Mouse (Mus musculus): ENCODE results near the gene Cdh10. TPM values are rescaled to one million over a fixed set of nuclear protein-coding genes. Genes with fewer than 3 reads are reported as not detected.

Gene Cdh10
- 2.6 and 3.3 TPM in 2 replicates for polyA plus RNA-seq (2014; fragmentation: Nextera tagmentation; extraction: Ambion mirVana)

DNA sequence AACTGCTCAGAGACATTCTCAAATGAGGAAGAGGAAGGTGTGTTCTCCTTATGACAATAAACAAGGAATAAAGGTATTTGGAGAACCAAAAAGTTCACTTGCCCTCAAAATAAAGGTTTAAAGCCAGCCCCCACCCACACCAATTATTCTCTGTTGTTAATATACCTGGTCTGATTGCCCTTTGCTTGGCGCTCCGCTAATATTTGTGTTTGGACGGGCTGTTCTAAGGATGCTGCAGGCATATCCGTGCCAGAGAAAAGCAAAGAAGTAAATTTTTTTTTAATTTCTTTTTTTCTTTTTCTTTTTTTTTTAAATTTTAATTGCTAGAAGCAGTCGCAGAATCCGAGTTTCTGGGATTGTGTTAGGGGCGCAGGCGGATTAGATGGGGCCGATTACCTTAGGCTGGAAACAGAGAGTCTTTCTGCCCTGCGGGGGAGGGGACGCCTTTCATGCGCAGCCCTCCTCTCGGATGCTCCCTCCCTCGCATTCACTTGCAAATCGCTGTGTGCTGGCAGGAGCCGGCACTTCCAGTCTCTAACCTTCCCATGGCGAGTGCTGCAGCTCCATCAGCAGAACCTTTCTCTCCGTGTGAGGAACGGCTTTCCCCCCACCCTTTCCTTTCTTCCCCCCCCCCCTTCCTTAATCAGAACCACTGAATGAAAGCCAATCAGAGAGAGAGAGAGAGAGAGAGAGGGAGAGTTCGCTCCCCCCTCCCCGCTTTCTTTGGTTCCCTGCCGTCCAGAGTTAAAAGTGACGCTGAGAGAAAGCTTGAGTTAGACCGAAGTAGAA lies at the start of gene Cdh10:
TSS of gene Cdh10 (plus strand) at position 763 of the 789 bp plus-strand sequence.
- Histone ChIP-seq H3K36me3 (ENCODE audit: control insufficient read depth, insufficient read depth, low read length) (no peaks in the 10 kb centered on the region), H3K4me3 (ENCODE audit: low read depth, low read length) (peak within 1 kb of the TSS; percentile 39), H3K9me3 (ENCODE audit: control insufficient read depth, low read length) (no peaks in the 10 kb centered on the region), H3K27ac (ENCODE audit: low read depth) (no peak within 1 kb of the TSS), H3K27me3 (replicated peaks; ENCODE audit: control insufficient read depth, insufficient read depth, low read length) (no peaks in the 10 kb centered on the region), H3K4me1 (replicated peaks; ENCODE audit: control insufficient read depth, insufficient read depth, low read length) (no peaks in the 10 kb centered on the region), H3K9ac (ENCODE audit: low read length) (peak within 1 kb of the TSS; percentile 3), H3K4me2 (ENCODE audit: low read length) (peak within 1 kb of the TSS; percentile 54)
- ATAC-seq (replicated peaks; ENCODE audit: low FRiP score, low TSS enrichment, low read depth) (peak; percentile 71), DNase-seq (ENCODE audit: low spot score) (peak; percentile 66)
- 1% methylated on average over 24 of the region's 24 CpGs for WGBS

DNA sequence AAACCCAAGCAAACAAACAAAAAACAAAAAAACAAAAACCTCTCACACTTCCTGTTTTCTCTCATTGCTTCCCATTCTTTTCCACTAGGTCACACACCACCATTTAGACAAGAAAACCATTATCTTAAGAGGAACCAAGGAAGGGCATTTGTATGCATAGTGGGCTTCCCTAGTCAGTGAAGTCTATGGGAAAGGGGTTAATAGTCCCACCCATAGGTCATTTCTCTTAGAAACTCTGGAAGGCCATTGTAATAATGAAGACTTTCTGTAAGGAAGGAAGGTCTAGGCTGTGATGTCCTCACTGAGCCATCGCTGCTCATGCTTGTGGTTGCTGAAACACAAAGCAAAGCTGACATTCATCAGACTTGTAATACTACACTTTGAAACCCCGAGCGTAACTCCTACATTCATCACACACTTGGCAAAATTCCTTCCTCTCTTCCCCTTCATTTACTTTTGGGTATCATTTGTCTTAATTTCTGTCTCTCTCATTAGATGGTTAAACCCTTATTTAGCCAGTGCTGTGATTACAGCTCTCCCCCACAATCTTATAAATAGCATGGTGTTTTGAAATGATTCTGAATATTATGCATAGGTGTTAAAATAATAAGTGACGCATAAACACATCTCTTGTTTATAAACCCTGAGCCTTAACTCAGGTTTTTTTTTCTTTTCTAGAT lies 9.5 kb upstream of the Cdh10 start:
- H3K4me2 ChIP-seq (ENCODE audit: low read length), result no peak overlapping the region
- no peaks in the 10 kb centered on the region for H3K9me3 ChIP-seq (ENCODE audit: control insufficient read depth, low read length)
- no peak for DNase-seq (ENCODE audit: low spot score)
- H3K4me1 ChIP-seq (replicated peaks; ENCODE audit: control insufficient read depth, insufficient read depth, low read length), result no peaks in the 10 kb centered on the region
- 60% methylated on average over 4 of the region's 4 CpGs for WGBS
- no peaks in the 10 kb centered on the region for H3K27me3 ChIP-seq (replicated peaks; ENCODE audit: control insufficient read depth, insufficient read depth, low read length)
- H3K4me3 ChIP-seq (ENCODE audit: low read depth, low read length), result no peak overlapping the region
- H3K9ac ChIP-seq (ENCODE audit: low read length), result no peak overlapping the region
- no peak overlapping the region for H3K27ac ChIP-seq (ENCODE audit: low read depth)
- no peak for ATAC-seq (replicated peaks; ENCODE audit: low FRiP score, low TSS enrichment, low read depth)
- H3K36me3 ChIP-seq (ENCODE audit: control insufficient read depth, insufficient read depth, low read length), result no peaks in the 10 kb centered on the region

DNA sequence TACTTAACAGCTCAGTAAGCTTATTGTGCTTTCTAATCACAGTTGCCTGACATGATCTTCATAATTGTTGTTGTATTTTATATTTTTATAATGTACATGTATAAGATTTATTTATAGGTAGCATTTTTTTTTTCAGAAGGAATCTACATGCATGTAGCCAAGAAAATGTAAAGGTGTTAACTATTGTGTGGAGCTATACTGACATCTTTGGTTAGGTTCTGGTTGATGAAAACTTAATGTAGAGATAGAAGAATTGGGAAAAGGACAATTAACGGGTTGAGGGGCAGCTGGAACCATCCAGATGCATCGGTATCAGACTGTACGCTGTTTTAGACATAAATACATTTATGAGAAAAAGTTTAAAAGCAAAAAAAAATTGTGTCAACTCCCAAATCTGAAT lies 1.0 kb upstream of the Cdh10 start:
- Histone ChIP-seq H3K36me3 (ENCODE audit: control insufficient read depth, insufficient read depth, low read length) (no peaks in the 10 kb centered on the region), H3K27me3 (replicated peaks; ENCODE audit: control insufficient read depth, insufficient read depth, low read length) (no peaks in the 10 kb centered on the region), H3K9me3 (ENCODE audit: control insufficient read depth, low read length) (no peaks in the 10 kb centered on the region), H3K4me1 (replicated peaks; ENCODE audit: control insufficient read depth, insufficient read depth, low read length) (no peaks in the 10 kb centered on the region), H3K27ac (ENCODE audit: low read depth) (no peak overlapping the region), H3K9ac (ENCODE audit: low read length) (no peak overlapping the region), H3K4me2 (ENCODE audit: low read length) (no peak overlapping the region), H3K4me3 (ENCODE audit: low read depth, low read length) (no peak overlapping the region)
- no peak for DNase-seq (ENCODE audit: low spot score)
- WGBS, result 76% methylated on average over 3 of the region's 3 CpGs
- ATAC-seq (replicated peaks; ENCODE audit: low FRiP score, low TSS enrichment, low read depth), result no peak

DNA sequence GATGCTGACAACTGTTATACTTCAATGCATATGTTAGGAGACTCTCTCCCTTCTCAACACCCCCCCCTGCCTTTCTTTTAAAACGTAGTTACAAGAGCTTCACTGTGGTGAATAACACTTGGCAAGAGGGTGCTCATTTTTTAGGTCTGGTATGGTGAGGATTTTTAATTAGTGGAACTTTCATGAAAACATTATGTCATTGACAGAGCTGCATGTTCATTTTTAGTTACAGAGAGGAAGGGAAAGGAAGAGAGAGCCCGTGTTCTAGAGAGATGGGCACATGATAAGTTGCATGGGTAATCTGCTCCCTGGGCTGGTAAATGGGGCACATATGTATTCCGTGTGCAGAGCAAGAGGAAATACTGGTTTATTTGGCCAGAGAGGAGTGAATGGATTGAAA lies 1.5 kb downstream of the Cdh10 start:
- 33% methylated on average over 3 of the region's 3 CpGs for WGBS
- Histone ChIP-seq H3K27ac (ENCODE audit: low read depth) (no peak overlapping the region), H3K36me3 (ENCODE audit: control insufficient read depth, insufficient read depth, low read length) (no peaks in the 10 kb centered on the region), H3K4me2 (ENCODE audit: low read length) (no peak overlapping the region), H3K4me1 (replicated peaks; ENCODE audit: control insufficient read depth, insufficient read depth, low read length) (no peaks in the 10 kb centered on the region), H3K27me3 (replicated peaks; ENCODE audit: control insufficient read depth, insufficient read depth, low read length) (no peaks in the 10 kb centered on the region), H3K9me3 (ENCODE audit: control insufficient read depth, low read length) (no peaks in the 10 kb centered on the region), H3K4me3 (ENCODE audit: low read depth, low read length) (peak overlapping the region; percentile 3; the same call in 1 of the 2 replicates), H3K9ac (ENCODE audit: low read length) (no peak overlapping the region)
- DNase-seq (ENCODE audit: low spot score), result no peak
- no peak for ATAC-seq (replicated peaks; ENCODE audit: low FRiP score, low TSS enrichment, low read depth)

DNA sequence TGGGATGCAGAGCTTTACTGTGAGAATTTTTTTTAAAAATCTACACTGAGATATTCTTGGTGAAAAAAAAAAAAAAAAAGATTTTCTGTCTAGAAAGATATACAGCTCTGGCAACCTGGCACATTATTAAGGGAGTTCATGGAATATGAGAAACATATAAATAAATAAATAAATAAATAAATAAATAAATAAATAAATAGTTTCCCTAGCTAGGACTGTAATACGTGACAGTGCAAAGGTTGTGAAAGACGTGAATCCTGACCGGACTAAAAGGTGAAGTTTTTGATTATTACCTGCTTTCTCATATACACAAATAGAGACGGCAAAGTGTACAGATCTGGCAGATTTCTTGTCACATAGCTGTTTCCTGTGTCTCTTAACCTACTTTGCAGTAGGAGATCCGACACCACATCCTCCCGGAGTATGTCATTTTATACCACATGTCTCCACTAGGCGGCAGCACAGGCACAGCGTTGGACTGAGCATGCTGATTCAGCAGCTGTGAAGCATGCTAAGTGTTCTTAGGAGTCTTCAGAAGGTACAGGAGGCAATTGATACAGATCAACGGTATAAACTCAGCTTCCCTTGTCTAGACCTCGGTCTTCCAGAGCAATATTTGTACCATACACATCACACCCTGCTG lies 2.5 kb downstream of the Cdh10 start:
- Histone ChIP-seq H3K9ac (ENCODE audit: low read length) (no peak overlapping the region), H3K4me2 (ENCODE audit: low read length) (no peak overlapping the region), H3K4me1 (replicated peaks; ENCODE audit: control insufficient read depth, insufficient read depth, low read length) (no peaks in the 10 kb centered on the region), H3K27me3 (replicated peaks; ENCODE audit: control insufficient read depth, insufficient read depth, low read length) (no peaks in the 10 kb centered on the region), H3K9me3 (ENCODE audit: control insufficient read depth, low read length) (no peaks in the 10 kb centered on the region), H3K36me3 (ENCODE audit: control insufficient read depth, insufficient read depth, low read length) (no peaks in the 10 kb centered on the region), H3K4me3 (ENCODE audit: low read depth, low read length) (no peak overlapping the region), H3K27ac (ENCODE audit: low read depth) (no peak overlapping the region)
- ATAC-seq (replicated peaks; ENCODE audit: low FRiP score, low TSS enrichment, low read depth), result peak; percentile 73; the same call in 1 of the 2 replicates
- 24% methylated on average over 10 of the region's 10 CpGs for WGBS
- peak; percentile 94 for DNase-seq (ENCODE audit: low spot score)

DNA sequence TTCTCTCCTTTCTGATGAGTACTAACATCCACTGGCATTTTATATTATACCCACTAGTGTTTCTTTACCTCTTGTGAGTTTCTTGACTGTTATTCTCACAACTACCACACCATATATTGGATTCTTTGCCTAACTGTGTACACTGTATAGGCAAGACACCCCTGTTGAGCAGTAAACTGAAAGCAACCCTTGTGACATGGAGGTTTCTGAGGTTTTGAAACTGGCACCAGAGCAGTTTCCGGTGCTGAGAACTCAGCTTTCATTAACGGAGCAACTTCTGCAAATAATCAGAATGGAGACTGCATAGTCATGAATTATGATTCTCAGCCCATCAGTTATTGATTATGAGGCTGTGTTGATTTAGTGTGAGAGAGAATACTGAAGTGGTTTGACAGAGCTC lies 4.7 kb downstream of the Cdh10 start:
- Histone ChIP-seq H3K9ac (ENCODE audit: low read length) (no peak overlapping the region), H3K9me3 (ENCODE audit: control insufficient read depth, low read length) (no peaks in the 10 kb centered on the region), H3K27me3 (replicated peaks; ENCODE audit: control insufficient read depth, insufficient read depth, low read length) (no peaks in the 10 kb centered on the region), H3K36me3 (ENCODE audit: control insufficient read depth, insufficient read depth, low read length) (no peaks in the 10 kb centered on the region), H3K27ac (ENCODE audit: low read depth) (no peak overlapping the region), H3K4me2 (ENCODE audit: low read length) (no peak overlapping the region), H3K4me1 (replicated peaks; ENCODE audit: control insufficient read depth, insufficient read depth, low read length) (no peaks in the 10 kb centered on the region), H3K4me3 (ENCODE audit: low read depth, low read length) (no peak overlapping the region)
- 84% methylated on average over 2 of the region's 2 CpGs for WGBS
- ATAC-seq (replicated peaks; ENCODE audit: low FRiP score, low TSS enrichment, low read depth), result no peak
- no peak for DNase-seq (ENCODE audit: low spot score)

DNA sequence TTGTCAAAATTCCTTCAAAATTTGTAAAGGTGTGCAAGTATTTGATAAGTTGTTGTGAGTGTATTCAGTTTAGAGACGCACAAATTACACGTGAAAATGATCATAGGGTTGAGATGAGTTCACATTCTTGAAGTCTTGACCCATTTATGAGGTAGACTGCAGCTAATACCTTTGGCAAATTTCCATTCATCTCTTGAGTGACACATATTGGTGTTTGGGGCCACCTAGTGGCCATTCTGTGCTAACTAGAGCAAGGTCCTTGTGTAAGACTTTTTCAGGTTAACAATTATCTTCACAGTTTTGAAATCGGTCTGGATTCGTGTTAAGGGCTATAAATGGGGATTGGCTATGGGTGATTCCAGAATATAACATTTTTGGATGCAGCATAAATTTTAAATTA lies 13.5 kb downstream of the Cdh10 start:
- Histone ChIP-seq H3K9me3 (ENCODE audit: control insufficient read depth, low read length) (no peaks in the 10 kb centered on the region), H3K27me3 (replicated peaks; ENCODE audit: control insufficient read depth, insufficient read depth, low read length) (no peaks in the 10 kb centered on the region), H3K36me3 (ENCODE audit: control insufficient read depth, insufficient read depth, low read length) (no peaks in the 10 kb centered on the region), H3K4me3 (ENCODE audit: low read depth, low read length) (no peak overlapping the region), H3K9ac (ENCODE audit: low read length) (no peak overlapping the region), H3K27ac (ENCODE audit: low read depth) (no peak overlapping the region), H3K4me2 (ENCODE audit: low read length) (no peak overlapping the region), H3K4me1 (replicated peaks; ENCODE audit: control insufficient read depth, insufficient read depth, low read length) (no peaks in the 10 kb centered on the region)
- DNase-seq (ENCODE audit: low spot score) (no peak), ATAC-seq (replicated peaks; ENCODE audit: low FRiP score, low TSS enrichment, low read depth) (no peak)
- WGBS, result 18% methylated on average over 4 of the region's 4 CpGs

DNA sequence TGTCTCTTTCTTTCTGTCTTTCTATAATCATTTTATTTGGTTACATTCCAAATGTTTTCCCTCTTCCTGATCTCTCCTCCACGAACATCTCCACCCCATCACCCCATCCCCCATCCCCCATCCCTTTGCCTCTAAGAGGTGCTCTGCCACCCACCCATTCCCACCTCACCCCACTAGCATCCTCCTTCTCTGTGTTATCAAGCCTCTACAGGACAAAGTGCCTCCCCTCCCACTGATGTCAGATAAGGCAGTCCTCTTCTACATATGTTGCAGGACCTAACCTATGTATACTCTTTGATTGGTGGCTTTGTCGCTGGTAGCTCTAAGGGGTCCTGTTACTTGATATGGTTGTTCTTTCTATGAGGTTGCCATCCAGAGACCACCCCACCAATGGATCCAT lies 23.0 kb downstream of the Cdh10 start:
- Histone ChIP-seq H3K27me3 (replicated peaks; ENCODE audit: control insufficient read depth, insufficient read depth, low read length) (no peaks in the 10 kb centered on the region), H3K4me3 (ENCODE audit: low read depth, low read length) (no peak overlapping the region), H3K9me3 (ENCODE audit: control insufficient read depth, low read length) (no peaks in the 10 kb centered on the region), H3K36me3 (ENCODE audit: control insufficient read depth, insufficient read depth, low read length) (no peaks in the 10 kb centered on the region), H3K27ac (ENCODE audit: low read depth) (no peak overlapping the region), H3K4me2 (ENCODE audit: low read length) (no peak overlapping the region), H3K9ac (ENCODE audit: low read length) (no peak overlapping the region), H3K4me1 (replicated peaks; ENCODE audit: control insufficient read depth, insufficient read depth, low read length) (no peaks in the 10 kb centered on the region)
- DNase-seq (ENCODE audit: low spot score) (no peak), ATAC-seq (replicated peaks; ENCODE audit: low FRiP score, low TSS enrichment, low read depth) (no peak)
- WGBS, result 77% methylated on average over 2 of the region's 2 CpGs

Data from intestine, embryonic 14.5 days (tissue).